Mouse (Mus musculus): ENCODE data around the gene Casq2. TPM values are rescaled to one million over a fixed set of nuclear protein-coding genes. Genes with fewer than 3 reads are reported as not detected.

Casq2 gene
- total RNA-seq, 2 experiments from 2014 or later: 10.1 to 22.1 TPM

DNA sequence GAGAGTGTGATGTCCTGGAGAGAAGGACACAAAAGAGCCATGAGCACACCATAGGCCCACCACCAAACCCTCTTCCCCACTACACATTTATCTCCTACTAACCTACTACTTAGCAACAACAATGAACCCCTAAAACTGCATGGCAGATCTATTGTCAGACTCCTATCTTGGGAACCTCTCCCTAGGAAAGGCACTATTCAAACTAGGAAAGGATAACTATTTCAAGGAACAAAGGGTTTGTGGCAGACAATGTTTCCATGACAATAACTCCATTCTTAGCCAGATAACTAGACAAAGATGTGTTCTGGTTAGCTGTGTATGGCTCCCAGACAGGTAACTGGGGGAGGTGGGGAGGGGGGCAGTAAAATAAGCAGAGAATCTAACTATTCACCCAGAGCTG, 104.4 kb downstream of the Casq2 start:
- no peak for DNase-seq (ENCODE audit: low spot score in 2 of 2)

DNA sequence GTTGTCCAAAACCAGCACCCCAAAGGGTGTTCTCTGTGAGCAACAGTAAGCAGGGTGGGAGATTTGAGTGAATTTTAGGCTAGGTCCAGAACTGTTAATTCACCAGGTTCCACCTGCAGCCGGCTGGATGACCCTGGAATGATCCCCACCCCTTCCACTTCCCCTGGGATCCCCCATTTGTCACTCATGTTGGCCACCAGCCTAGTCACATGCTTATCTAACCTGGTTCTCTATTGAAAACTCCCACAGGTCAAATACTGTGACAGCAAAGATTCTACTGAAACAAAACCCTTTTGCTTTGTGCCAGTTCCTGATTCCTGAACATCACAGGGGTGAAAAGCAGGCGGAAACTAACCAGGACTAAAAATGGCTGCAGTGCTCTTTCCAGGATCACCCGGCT, 105.4 kb downstream of the Casq2 start:
- no peak for DNase-seq (ENCODE audit: low spot score in 2 of 2)

DNA sequence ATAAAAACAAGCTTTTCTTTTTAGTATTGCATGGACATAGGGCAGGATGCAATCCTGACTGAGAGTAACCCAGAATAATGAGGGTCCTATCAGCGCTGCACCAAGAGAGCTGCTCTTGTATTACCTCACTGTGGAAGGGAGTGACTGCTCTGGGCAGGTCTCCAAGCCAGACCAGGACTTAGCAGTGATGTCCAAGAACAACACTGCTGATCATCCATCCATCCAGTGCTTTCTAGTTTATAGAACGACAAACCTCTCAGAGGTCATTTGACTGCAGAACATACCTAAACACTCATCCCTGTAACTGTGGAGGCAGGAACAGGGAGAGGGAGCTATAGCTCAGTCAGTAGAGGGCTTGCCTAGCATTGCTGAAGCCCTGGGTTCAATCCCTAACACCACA, 106.4 kb downstream of the Casq2 start:
- DNase-seq (ENCODE audit: low spot score in 2 of 2): no peak

DNA sequence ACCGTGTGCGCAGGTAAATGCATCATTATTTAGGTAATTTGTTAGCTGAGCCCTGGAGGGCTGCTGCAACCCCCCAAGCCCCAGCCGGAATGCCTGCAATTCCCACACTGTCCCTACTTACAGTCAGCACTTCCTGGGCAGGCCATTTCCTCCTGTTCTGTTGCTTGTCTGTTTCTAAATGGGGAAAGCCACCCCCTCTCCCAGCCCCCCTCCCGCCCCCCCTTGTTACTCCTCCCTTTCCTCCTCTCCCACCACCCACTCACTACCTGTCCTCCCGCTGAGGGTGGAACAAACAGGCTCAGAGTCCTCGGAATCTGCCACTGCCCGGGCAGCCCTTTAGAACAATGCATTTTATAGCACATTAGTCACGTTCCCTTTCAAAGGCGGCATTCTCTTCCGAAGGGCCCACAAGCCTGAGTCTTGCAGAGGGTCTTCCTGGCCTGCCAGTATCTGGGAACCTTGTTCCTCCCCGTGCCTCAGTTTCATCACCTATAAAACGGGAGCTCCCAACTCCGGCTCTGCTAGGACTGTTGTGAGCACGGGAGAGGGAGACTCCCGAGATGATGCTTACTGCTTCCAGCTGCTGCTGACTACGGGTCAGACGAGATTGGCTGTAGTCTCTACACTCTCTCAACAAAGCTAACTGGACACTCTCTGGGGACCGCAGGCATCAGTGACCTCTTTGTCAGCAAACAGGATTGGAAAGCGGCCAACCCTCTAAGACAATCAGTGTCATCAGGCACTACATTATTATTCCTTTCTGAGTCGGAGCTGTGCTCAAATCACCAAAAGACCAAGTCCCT, 107.5 kb downstream of the Casq2 start:
- DNase-seq (ENCODE audit: low spot score in 2 of 2): no peak

DNA sequence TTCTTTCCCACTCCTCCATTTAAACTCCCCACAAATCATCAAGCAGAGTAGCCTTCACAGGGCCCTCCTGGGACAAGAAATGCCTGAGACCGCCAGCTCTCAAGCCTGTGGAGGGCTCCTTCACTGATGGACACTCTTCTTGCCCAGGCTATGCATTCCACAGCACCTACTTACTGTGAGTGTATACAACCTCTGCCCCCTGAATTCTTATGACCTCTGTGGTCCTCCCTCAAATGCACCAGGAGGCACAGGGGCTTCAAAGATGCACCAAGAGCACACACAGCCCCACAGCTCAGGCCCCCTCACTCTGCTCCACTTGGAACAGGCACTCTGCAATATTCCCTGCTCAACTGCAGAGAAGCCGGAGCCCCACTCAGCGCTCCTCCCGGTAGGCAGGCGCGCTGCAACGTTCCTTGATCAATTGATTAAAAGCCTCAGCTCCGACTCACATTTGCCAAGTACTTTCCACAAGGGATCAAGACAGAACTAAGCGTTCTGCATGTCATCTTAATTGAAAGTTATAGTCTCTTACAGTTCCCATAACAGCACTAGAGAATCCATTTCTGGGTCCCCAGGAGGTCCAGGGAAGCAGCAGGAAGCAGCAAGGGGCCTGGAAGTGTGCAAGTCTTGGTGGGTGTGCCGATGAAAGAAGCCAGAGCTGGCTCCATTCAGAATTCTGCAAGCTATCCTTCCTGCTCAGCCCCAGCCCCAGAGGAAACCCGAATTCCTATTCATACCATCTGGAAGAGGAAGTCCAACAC, 108.3 kb downstream of the Casq2 start:
- DNase-seq (ENCODE audit: low spot score in 2 of 2): no peak

DNA sequence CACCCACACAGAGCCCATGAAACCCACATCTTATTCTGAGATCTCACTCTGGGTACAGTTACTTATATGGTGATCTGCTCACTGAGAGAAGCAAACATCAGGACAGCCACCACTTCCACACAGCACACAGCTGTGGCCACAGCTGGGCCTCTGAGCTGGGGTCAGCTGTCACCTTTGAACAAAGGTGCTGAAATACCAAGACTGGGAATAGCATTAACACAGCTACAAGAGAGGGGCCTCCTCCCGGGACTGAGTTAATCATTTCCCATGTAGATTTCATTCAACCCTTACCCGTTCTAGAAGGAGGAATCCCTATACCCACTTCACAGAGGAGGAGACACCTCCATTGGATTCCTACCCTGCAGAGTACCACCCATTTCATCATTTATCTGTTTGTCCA, 109.5 kb downstream of the Casq2 start:
- DNase-seq (ENCODE audit: low spot score in 2 of 2): no peak

Other genes starting within 250 kb of the Casq2 start
- gene Mab21l3, start 237.5 kb upstream of the Casq2 start, total RNA-seq (2021): 1 to 10 TPM; 1.0 to 1.1 TPM
- gene Slc22a15, start 162.0 kb upstream of the Casq2 start, total RNA-seq (2021): 1 to 10 TPM; 7.5 to 7.7 TPM
- under 1 TPM in 1 of 2 experiments, not detected in 1; 0.31 TPM for gene Nhlh2, start 76.3 kb upstream of the Casq2 start, total RNA-seq (2021)
- gene Vangl1, start 118.3 kb downstream of the Casq2 start, total RNA-seq (2021): 10 to 100 TPM; 37.6 to 41.7 TPM